Mouse (Mus musculus): ENCODE data around the gene Olfr1302. TPM values are rescaled to one million over a fixed set of nuclear protein-coding genes. Genes with fewer than 3 reads are reported as not detected.

Olfr1302 gene
- not detected in 2 replicates for total RNA-seq (2012; rRNA removed)

DNA sequence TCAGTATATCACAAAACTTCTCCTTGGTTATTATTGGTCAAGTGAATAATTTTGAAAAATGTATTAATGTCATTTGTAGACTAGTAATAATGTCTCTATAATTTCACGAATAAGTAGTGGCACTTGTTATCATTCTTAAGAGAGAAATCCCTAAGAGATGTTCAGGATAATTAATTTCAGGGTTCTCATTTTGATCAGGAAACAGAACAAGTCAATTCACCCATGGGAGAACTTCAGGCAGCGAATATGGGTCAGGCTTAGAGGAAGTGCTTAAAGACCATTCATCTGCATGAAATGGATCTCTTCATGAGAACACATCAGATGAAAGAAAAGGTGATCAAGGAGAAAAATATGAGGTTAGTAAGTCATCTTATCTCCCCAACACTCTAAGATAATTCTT lies at the start of gene Olfr1302:
Olfr1302 (plus strand) TSS at position 301 of the 400 bp plus-strand sequence.
- DNase-seq (ENCODE audit: low read depth, low spot score), result no peak
- no peaks in the 10 kb centered on the region for H3K36me3 ChIP-seq (ENCODE audit: control insufficient read depth, insufficient read depth, low read length, poor library complexity, severe bottlenecking)
- in situ Hi-C loops (cut with MboI; ENCODE audit: low sequenced_read_pairs in 2 of 2, unreplicated experiment in 2 of 2), result no loop called here
- H3K27ac ChIP-seq (ENCODE audit: insufficient read depth, low read depth, low read length, poor library complexity, severe bottlenecking), result no peak within 1 kb of the TSS
- no peaks in the 10 kb centered on the region for H3K9me3 ChIP-seq (ENCODE audit: control insufficient read depth, insufficient read depth, low read depth, low read length)
- no peaks in the 10 kb centered on the region for H3K4me1 ChIP-seq (ENCODE audit: control insufficient read depth in 2 of 2, insufficient read depth in 2 of 2, low read length in 2 of 2, poor library complexity in 1 of 2)
- TF ChIP-seq MAFK (IDR thresholded peaks at IDR 0.05; ENCODE audit: insufficient read depth, low read depth, low read length) (no peak), ZNF384 (IDR thresholded peaks at IDR 0.05; ENCODE audit: low read depth, low read length) (no peak), ZC3H11A (IDR thresholded peaks at IDR 0.05; ENCODE audit: borderline replicate concordance, low read depth, low read length) (no peak), CHD2 (IDR thresholded peaks at IDR 0.05; ENCODE audit: low read depth, low read length) (no peak), HCFC1 (IDR thresholded peaks at IDR 0.05; ENCODE audit: borderline replicate concordance, insufficient read depth, low read length) (no peak)
- H3K4me3 ChIP-seq (ENCODE audit: insufficient read depth in 1 of 2, low read depth in 1 of 2, low read length in 2 of 2, poor library complexity in 1 of 2, severe bottlenecking in 1 of 2), result no peak within 1 kb of the TSS
- no peak within 1 kb of the TSS for H3K9ac ChIP-seq (ENCODE audit: insufficient read depth, low read depth, low read length, poor library complexity, severe bottlenecking)

DNA sequence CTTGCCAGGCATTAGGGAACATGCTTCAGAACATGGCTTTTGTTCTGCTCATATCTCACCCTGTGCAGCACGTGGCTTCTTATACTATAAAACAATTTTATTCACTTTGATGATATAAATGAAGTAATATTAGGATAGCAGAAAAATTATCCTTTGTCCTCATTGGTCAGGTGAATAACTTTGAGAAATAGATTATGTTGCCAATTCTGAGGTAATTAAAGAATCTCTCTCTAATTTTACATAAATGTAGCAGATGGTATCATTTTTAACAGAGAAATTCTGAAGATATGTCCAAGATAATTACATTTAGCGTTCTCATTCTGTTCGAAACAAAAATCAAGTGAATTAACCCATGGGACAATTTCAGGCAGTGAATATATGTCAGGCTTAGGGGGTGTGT lies 26.5 kb upstream of the Olfr1302 start, which contains the start of gene Olfr1301:
Olfr1301 (plus strand) TSS at position 301 of the 400 bp plus-strand sequence.
- H3K4me1 ChIP-seq (ENCODE audit: control insufficient read depth in 2 of 2, insufficient read depth in 2 of 2, low read length in 2 of 2, poor library complexity in 1 of 2), result no peaks in the 10 kb centered on the region
- no peak within 1 kb of the TSS for H3K4me3 ChIP-seq (ENCODE audit: insufficient read depth in 1 of 2, low read depth in 1 of 2, low read length in 2 of 2, poor library complexity in 1 of 2, severe bottlenecking in 1 of 2)
- no peaks in the 10 kb centered on the region for H3K9me3 ChIP-seq (ENCODE audit: control insufficient read depth, insufficient read depth, low read depth, low read length)
- no peak within 1 kb of the TSS for H3K9ac ChIP-seq (ENCODE audit: insufficient read depth, low read depth, low read length, poor library complexity, severe bottlenecking)
- no peak for DNase-seq (ENCODE audit: low read depth, low spot score)
- H3K27ac ChIP-seq (ENCODE audit: insufficient read depth, low read depth, low read length, poor library complexity, severe bottlenecking), result no peak within 1 kb of the TSS
- no peaks in the 10 kb centered on the region for H3K36me3 ChIP-seq (ENCODE audit: control insufficient read depth, insufficient read depth, low read length, poor library complexity, severe bottlenecking)
- in situ Hi-C loops (cut with MboI; ENCODE audit: low sequenced_read_pairs in 2 of 2, unreplicated experiment in 2 of 2), result no loop called here
- TF ChIP-seq CHD2 (IDR thresholded peaks at IDR 0.05; ENCODE audit: low read depth, low read length) (no peak), ZC3H11A (IDR thresholded peaks at IDR 0.05; ENCODE audit: borderline replicate concordance, low read depth, low read length) (no peak), MAFK (IDR thresholded peaks at IDR 0.05; ENCODE audit: insufficient read depth, low read depth, low read length) (no peak), ZNF384 (IDR thresholded peaks at IDR 0.05; ENCODE audit: low read depth, low read length) (no peak), HCFC1 (IDR thresholded peaks at IDR 0.05; ENCODE audit: borderline replicate concordance, insufficient read depth, low read length) (no peak)

DNA sequence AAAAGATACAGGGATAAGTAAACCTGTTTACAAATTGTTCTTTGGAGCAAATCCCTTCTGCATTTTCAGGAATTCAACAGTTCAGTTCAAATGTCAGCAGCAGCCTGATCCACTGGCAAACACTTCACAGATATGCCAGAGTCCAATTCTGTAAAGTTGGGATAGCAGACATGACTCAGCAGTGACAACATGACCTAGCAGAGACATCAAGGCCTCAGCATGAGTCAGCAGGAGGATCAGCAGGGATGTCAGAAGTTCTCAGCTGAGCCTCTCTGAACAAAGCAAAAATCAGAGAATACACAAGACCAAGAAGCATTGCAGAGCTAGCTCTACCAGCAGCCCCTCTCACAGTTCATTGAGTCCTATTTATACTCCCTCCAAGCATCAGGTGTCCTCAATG lies 35.7 kb downstream of the Olfr1302 start:
- Histone ChIP-seq H3K9me3 (ENCODE audit: control insufficient read depth, insufficient read depth, low read depth, low read length) (no peaks in the 10 kb centered on the region), H3K27ac (ENCODE audit: insufficient read depth, low read depth, low read length, poor library complexity, severe bottlenecking) (no peak overlapping the region), H3K9ac (ENCODE audit: insufficient read depth, low read depth, low read length, poor library complexity, severe bottlenecking) (no peak overlapping the region), H3K4me3 (ENCODE audit: insufficient read depth in 1 of 2, low read depth in 1 of 2, low read length in 2 of 2, poor library complexity in 1 of 2, severe bottlenecking in 1 of 2) (no peak overlapping the region), H3K36me3 (ENCODE audit: control insufficient read depth, insufficient read depth, low read length, poor library complexity, severe bottlenecking) (no peaks in the 10 kb centered on the region), H3K4me1 (ENCODE audit: control insufficient read depth in 2 of 2, insufficient read depth in 2 of 2, low read length in 2 of 2, poor library complexity in 1 of 2) (no peaks in the 10 kb centered on the region)
- DNase-seq (ENCODE audit: low read depth, low spot score), result no peak
- TF ChIP-seq CHD2 (IDR thresholded peaks at IDR 0.05; ENCODE audit: low read depth, low read length), result no peak
- TF ChIP-seq HCFC1 (IDR thresholded peaks at IDR 0.05; ENCODE audit: borderline replicate concordance, insufficient read depth, low read length), result no peak
- no peak for TF ChIP-seq ZNF384 (IDR thresholded peaks at IDR 0.05; ENCODE audit: low read depth, low read length)
- no peak for TF ChIP-seq ZC3H11A (IDR thresholded peaks at IDR 0.05; ENCODE audit: borderline replicate concordance, low read depth, low read length)
- TF ChIP-seq MAFK (IDR thresholded peaks at IDR 0.05; ENCODE audit: insufficient read depth, low read depth, low read length), result no peak
- in situ Hi-C loops (cut with MboI; ENCODE audit: low sequenced_read_pairs in 2 of 2, unreplicated experiment in 2 of 2), result no loop called here

DNA sequence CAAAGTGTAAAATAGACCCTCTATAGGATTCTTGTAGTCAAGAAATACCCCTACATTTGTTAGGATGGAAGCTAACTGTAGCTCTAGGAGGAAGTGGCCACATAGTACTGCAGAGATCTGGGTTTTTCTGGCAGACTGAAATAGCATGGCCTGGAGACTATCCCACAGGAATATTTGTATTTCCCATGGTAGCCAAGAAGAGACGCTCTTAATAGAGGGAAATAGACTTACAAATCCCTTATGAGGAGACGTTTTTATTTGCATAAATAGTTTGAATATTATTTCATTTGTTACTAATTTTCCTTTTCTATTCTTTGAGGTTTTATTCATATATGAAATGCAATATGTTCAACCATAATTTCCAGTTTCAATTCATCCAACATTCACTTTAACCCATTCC lies 43.0 kb downstream of the Olfr1302 start, which contains the start of gene Olfr1303:
Olfr1303 (minus strand) TSS at position 101 of the 400 bp plus-strand sequence.
- Histone ChIP-seq H3K36me3 (ENCODE audit: control insufficient read depth, insufficient read depth, low read length, poor library complexity, severe bottlenecking) (no peaks in the 10 kb centered on the region), H3K4me3 (ENCODE audit: insufficient read depth in 1 of 2, low read depth in 1 of 2, low read length in 2 of 2, poor library complexity in 1 of 2, severe bottlenecking in 1 of 2) (no peak within 1 kb of the TSS), H3K4me1 (ENCODE audit: control insufficient read depth in 2 of 2, insufficient read depth in 2 of 2, low read length in 2 of 2, poor library complexity in 1 of 2) (no peaks in the 10 kb centered on the region), H3K9ac (ENCODE audit: insufficient read depth, low read depth, low read length, poor library complexity, severe bottlenecking) (no peak within 1 kb of the TSS), H3K27ac (ENCODE audit: insufficient read depth, low read depth, low read length, poor library complexity, severe bottlenecking) (no peak within 1 kb of the TSS), H3K9me3 (ENCODE audit: control insufficient read depth, insufficient read depth, low read depth, low read length) (no peaks in the 10 kb centered on the region)
- no peak for TF ChIP-seq ZC3H11A (IDR thresholded peaks at IDR 0.05; ENCODE audit: borderline replicate concordance, low read depth, low read length)
- no peak for TF ChIP-seq HCFC1 (IDR thresholded peaks at IDR 0.05; ENCODE audit: borderline replicate concordance, insufficient read depth, low read length)
- TF ChIP-seq ZNF384 (IDR thresholded peaks at IDR 0.05; ENCODE audit: low read depth, low read length), result no peak
- no peak for TF ChIP-seq CHD2 (IDR thresholded peaks at IDR 0.05; ENCODE audit: low read depth, low read length)
- TF ChIP-seq MAFK (IDR thresholded peaks at IDR 0.05; ENCODE audit: insufficient read depth, low read depth, low read length), result no peak
- in situ Hi-C loops (cut with MboI; ENCODE audit: low sequenced_read_pairs in 2 of 2, unreplicated experiment in 2 of 2), result no loop called here
- DNase-seq (ENCODE audit: low read depth, low spot score), result no peak

Other genes with a start within 250 kb of the Olfr1302 start
- gene Olfr1294, start 237.1 kb upstream of the Olfr1302 start, total RNA-seq (2012; rRNA removed), result not detected in 2 replicates
- gene Olfr1295, start 207.7 kb upstream of the Olfr1302 start, total RNA-seq (2012; rRNA removed), result not detected in 2 replicates
- not detected in 2 replicates for gene Olfr1297, start 150.9 kb upstream of the Olfr1302 start, total RNA-seq (2012; rRNA removed)
- gene Olfr1298, start 128.2 kb upstream of the Olfr1302 start, total RNA-seq (2012; rRNA removed), result not detected in 2 replicates
- not detected in 2 replicates for gene Olfr1299, start 116.0 kb upstream of the Olfr1302 start, total RNA-seq (2012; rRNA removed)
- gene Olfr1301, start 26.4 kb upstream of the Olfr1302 start, total RNA-seq (2012; rRNA removed), result not detected in 2 replicates
- not detected in 2 replicates for gene Olfr1303, start 42.9 kb downstream of the Olfr1302 start, total RNA-seq (2012; rRNA removed)
- not detected in 2 replicates for gene Olfr1305, start 99.7 kb downstream of the Olfr1302 start, total RNA-seq (2012; rRNA removed)
- gene Olfr1306, start 138.8 kb downstream of the Olfr1302 start, total RNA-seq (2012; rRNA removed), result not detected in 2 replicates
- not detected in 2 replicates for gene Olfr1307, start 172.0 kb downstream of the Olfr1302 start, total RNA-seq (2012; rRNA removed)
- not detected in 2 replicates for gene Olfr1308, start 187.5 kb downstream of the Olfr1302 start, total RNA-seq (2012; rRNA removed)
- not detected in 2 replicates for gene Olfr1309, start 212.9 kb downstream of the Olfr1302 start, total RNA-seq (2012; rRNA removed)
- not detected in 2 replicates for gene Olfr1310, start 235.3 kb downstream of the Olfr1302 start, total RNA-seq (2012; rRNA removed)
- gene Olfr1311, start 247.0 kb downstream of the Olfr1302 start, total RNA-seq (2012; rRNA removed), result not detected in 2 replicates

All from ES-E14 (cell line).